ENCODE assay signal across 8 mouse cellular contexts in genomic region chr11:115224889-115225288, GRCm38 (mm10). TPM values are rescaled to one million over a fixed set of nuclear protein-coding genes. Genes with fewer than 3 reads are reported as not detected.
DNase-seq lines count a peak whose midpoint lies in the region; ATAC-seq lines count a peak whose summit lies in the region.

No protein-coding gene starts in this region.

- H3K4me2 ChIP-seq in heart, embryonic 12.5 days = no peak overlapping the region

- H3K9ac ChIP-seq in heart, embryonic 12.5 days = 0 out of 2 replicates have a peak overlapping the region, but pooled peaks have one; percentile 9

- H3K4me3 ChIP-seq in heart, embryonic 12.5 days = no peak overlapping the region

- H3K27ac ChIP-seq in heart, embryonic 12.5 days (ENCODE audit: poor library complexity, severe bottlenecking) = no peak overlapping the region

- no peaks in the 10 kb centered on the region for H3K9me3 ChIP-seq in heart, embryonic 12.5 days (replicated peaks)

- no peaks in the 10 kb centered on the region for H3K36me3 ChIP-seq in heart, embryonic 12.5 days

- H3K27me3 ChIP-seq in heart, embryonic 12.5 days (replicated peaks) = no peaks in the 10 kb centered on the region

- no peak for ATAC-seq in heart, embryonic 12.5 days (ENCODE audit: insufficient number of reproducible peaks, low FRiP score)
- 0 out of 2 replicates have a peak, but pooled peaks have one; percentile 21 for ATAC-seq in granulocyte monocyte progenitor cell, adult 5-6 weeks (replicated peaks; ENCODE audit: poor library complexity, severe bottlenecking)

- peaks cover 92% of the 10 kb centered on the region for H3K4me1 ChIP-seq in heart, embryonic 12.5 days (replicated peaks)

- DNase-seq in heart, adult 11 months = no peak
- DNase-seq in spleen, postnatal 10 days (ENCODE audit: low spot score in 2 of 2) = peak; percentile 37 to 78
- DNase-seq in spleen, postnatal 36 days (ENCODE audit: low spot score in 2 of 2) = no peak
- DNase-seq in cerebellum, adult 9-11 months = peak; percentile 76
- peak; percentile 74 for DNase-seq in lung, postnatal 14 days
- DNase-seq in thymus, postnatal 4 days = peak; percentile 95

- WGBS in heart, embryonic 12.5 days = 44% methylated on average over 8 of the region's 8 CpGs

RNA-seq across cellular contexts. Expression of gene Nat9, which starts 37.2 kb away (rescaled TPM):
- polyA plus RNA-seq in heart, embryonic 12.5 days (2016; fragmentation: Nextera tagmentation; extraction: Ambion mirVana) = 13.1 and 13.3 TPM in 2 replicates
- total RNA-seq in granulocyte monocyte progenitor cell, adult 5-6 weeks (2014; fragmentation: Nextera tagmentation) = 27.1 and 27.5 TPM in 2 replicates
- 21.3 and 28.0 TPM in 2 replicates for total RNA-seq in granulocyte monocyte progenitor cell, adult 5-6 weeks (2017)

RNA-seq across cellular contexts. Expression of gene Tmem104, which starts 37.6 kb away (rescaled TPM):
- polyA plus RNA-seq in heart, embryonic 12.5 days (2016; fragmentation: Nextera tagmentation; extraction: Ambion mirVana) = 8.4 TPM in 2 replicates
- 11.5 and 12.8 TPM in 2 replicates for total RNA-seq in granulocyte monocyte progenitor cell, adult 5-6 weeks (2014; fragmentation: Nextera tagmentation)
- total RNA-seq in granulocyte monocyte progenitor cell, adult 5-6 weeks (2017) = 2.4 and 3.6 TPM in 2 replicates

RNA-seq across cellular contexts. Expression of gene Grin2c, which starts 42.2 kb away (rescaled TPM):
- 0.15 and 0.21 TPM in 2 replicates for polyA plus RNA-seq in heart, embryonic 12.5 days (2016; fragmentation: Nextera tagmentation; extraction: Ambion mirVana)
- total RNA-seq in granulocyte monocyte progenitor cell, adult 5-6 weeks (2014; fragmentation: Nextera tagmentation) = not detected in 2 replicates
- total RNA-seq in granulocyte monocyte progenitor cell, adult 5-6 weeks (2017) = not detected in 2 replicates

RNA-seq across cellular contexts. Expression of gene Fdxr, which starts 52.0 kb away (rescaled TPM):
- 11.3 and 12.3 TPM in 2 replicates for polyA plus RNA-seq in heart, embryonic 12.5 days (2016; fragmentation: Nextera tagmentation; extraction: Ambion mirVana)
- total RNA-seq in granulocyte monocyte progenitor cell, adult 5-6 weeks (2014; fragmentation: Nextera tagmentation) = 23.9 and 26.4 TPM in 2 replicates
- 9.7 and 14.2 TPM in 2 replicates for total RNA-seq in granulocyte monocyte progenitor cell, adult 5-6 weeks (2017)

Comparison
In these comparisons a context has a peak if more than half of its experiments do, and no peak if none do; other contexts are left out.
1. DNase-seq: peak in spleen, postnatal 10 days (2 of 2), cerebellum, adult 9-11 months (single experiment), lung, postnatal 14 days (single experiment) and thymus, postnatal 4 days (single experiment); none in heart, adult 11 months (single experiment) and spleen, postnatal 36 days (0 of 2).